Mouse (Mus musculus) thymus, adult 18-20 months (tissue): Measurements from ENCODE around the gene Gm20441.
A peak's percentile ranks its signal among the peaks of the same experiment; 100 is the strongest.

Experiments
- DNase-seq, 2 experiments: peaks; one replicate each; pipeline ENCODE4 v3.0.0; 2022; ENCODE audit warnings: mixed read lengths in 2 of 2

Gm20441 gene

GRCm38 (mm10) chr10:75780769-75781578, at the start of gene Gm20441, which contains the start of gene Gstt3:
Gene Gm20441, minus strand, starts transcription at chr10:75780954.
Gene Gstt3, minus strand, starts transcription at chr10:75781414.
- DNase-seq: peak; percentile 11 to 24

DNA sequence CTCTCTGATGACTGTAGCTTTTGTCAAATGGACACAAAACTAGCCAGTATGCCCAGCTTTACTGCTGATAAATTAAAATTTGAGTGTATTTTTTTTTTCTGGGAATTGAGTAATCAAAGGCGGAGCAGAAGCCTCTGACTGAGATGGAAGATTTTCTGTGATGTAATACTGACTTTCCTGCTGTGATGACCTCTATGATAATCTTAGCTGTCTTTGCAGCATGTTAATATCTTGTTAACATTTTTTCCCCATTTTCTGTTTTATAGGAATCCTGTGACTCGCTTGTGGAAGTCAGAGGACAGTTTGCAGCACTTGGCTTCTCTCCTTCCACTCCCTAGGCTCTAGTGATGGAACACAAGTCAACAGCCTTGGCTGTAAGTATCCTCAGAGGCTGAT, 49.5 kb upstream of the Gm20441 start:
- DNase-seq: no peak

DNA sequence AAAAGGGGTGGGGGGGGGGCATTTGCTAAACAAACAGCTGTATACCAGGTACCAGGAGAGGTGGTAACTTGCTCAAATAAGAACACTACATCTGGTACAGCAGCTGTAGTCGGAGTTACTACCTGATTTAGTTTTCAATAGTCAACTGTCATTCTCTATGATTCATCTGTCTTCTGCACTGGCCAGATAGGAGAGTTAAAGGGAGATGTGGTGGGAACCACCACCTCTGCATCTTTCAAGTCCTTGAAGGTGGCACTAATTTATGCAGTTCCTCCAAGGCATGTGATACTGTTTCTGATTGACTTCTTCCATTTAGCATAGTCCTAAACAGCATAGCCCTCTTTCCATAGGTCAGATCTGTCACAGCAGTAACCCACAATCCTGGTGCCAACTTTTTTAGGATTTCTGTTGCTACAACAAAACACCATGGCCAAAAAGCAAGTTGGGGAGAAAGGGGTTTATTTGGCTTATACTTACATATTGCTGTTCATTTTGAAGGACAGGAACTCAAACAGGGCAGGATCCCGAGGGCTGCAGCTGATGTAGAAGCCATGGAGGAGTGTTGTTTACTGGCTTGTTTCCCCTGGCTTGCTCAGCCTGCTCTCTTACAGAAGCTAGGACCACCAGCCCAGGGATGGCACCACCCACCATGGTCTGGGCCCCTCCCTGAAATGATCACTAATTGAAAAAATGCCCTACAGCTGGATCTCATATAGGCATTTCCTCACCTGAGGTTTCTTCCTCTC, 48.9 kb upstream of the Gm20441 start:
- DNase-seq: no peak

DNA sequence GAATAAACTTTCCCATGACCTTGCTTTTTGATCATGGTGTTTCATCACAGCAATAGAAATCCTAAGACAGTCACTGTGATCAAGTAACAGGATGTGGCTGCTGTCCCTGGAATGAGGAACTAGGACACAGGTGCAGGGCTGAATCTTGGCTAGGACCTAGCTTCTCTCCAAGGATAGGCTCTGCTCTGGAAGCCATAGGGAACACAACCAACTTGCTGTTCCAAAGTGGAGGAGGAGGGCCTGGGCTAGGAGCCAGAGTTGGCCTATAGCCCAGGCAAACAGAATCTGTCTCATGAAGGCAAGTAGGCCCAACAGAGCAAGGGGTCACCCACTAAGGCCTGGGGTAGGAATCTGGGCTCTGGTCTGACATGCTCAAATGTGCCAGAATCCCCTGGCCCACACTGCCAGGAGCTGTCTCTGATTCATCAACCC, 47.8 kb upstream of the Gm20441 start:
- DNase-seq: no peak

GRCm38 (mm10) chr10:75827668-75828360, 47.1 kb upstream of the Gm20441 start:
- DNase-seq: no peak

GRCm38 (mm10) chr10:75824530-75824929, 43.8 kb upstream of the Gm20441 start:
- DNase-seq: no peak

DNA sequence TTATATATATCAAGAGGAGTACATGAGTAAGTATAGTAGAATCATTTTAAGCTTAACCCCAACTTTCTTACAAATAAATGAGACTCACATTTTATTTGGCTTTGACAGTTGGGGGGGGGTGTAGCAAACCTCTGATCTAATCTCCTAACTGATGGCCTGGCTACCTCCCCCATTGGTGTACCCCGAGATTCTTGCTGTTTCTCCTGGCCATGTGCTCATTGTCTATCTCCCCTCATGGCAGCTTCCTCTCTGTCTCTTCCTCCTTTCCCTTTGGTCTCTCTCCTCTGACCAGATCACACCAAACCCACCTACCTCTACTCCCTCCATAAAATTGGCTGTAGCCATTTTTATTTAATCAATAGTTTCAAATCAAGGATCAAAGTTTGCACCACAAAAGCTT, 43.0 kb upstream of the Gm20441 start:
- DNase-seq: no peak

- DNase-seq: no peak
Observed at GRCm38 (mm10) chr10:75822443-75822842, 41.7 kb upstream of the Gm20441 start, which contains the start of gene Gstt4. Gene Gstt4, minus strand, starts transcription at chr10:75822543.

DNA sequence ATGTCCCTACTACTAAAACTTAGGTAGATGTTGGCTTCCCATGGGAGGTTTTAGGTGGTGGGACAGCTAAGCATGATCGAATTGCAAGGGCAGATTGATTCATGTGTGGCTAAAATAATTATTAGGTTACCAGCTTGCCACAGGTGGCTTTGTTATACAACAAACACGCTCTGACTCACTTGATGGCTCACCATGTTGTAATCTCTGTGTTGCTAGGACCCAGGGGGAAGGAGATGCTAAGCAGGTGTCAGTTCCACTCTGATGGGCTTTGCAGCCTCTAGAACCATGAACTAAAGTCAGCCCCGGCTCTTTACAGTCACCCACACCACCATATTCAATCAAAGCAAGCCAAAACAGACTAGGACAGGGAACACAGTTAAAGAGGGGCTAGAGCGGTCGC, 39.1 kb upstream of the Gm20441 start:
- DNase-seq: no peak

GRCm38 (mm10) chr10:75818641-75819040, 37.9 kb upstream of the Gm20441 start:
- no peak for DNase-seq

- DNase-seq: no peak
Observed at GRCm38 (mm10) chr10:75804217-75804616, 23.5 kb upstream of the Gm20441 start.

GRCm38 (mm10) chr10:75798176-75798696, 17.5 kb upstream of the Gm20441 start, which contains the start of gene Gstt1:
Gene Gstt1, minus strand, starts transcription at chr10:75798584.
- DNase-seq: no peak

GRCm38 (mm10) chr10:75797619-75798175, 16.9 kb upstream of the Gm20441 start:
- DNase-seq: no peak

DNA sequence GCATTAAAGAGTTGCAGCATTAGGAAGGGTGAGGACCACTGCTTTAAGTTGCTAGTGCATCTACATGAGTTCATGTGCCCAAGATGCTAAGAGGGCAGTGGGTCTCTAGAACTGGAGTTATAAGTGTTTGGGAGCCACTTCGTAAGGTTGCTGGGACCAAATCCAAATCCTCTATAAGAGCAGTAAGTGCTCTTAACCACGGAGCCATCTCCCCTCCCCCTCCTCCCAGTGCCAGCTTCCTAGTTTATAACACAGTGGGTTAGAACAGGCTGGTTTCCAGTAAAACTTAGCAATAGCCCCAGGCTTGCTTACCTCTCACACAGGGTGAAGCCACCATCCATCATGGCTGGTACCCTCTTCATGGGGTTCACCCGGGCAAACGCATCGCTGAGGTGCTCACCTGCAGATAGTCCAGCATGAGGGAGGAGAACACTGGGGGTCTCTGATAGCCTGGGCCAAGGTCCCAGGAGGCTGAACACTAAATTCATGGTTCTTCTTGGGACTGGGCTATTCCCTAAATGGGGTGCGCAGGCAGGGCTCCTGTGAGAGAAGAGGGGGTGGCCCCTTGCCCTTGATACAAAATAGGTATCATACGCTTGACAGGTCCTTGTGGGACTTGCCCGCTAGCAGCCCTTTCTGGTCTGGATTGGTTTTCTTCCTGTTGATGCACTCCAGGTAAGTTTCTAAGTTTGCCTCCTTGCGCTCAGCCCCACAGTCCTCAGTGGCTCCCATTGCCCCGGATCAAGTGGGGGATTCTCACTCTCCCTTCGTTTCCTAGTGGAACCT, 16.2 kb upstream of the Gm20441 start:
- DNase-seq: no peak

DNA sequence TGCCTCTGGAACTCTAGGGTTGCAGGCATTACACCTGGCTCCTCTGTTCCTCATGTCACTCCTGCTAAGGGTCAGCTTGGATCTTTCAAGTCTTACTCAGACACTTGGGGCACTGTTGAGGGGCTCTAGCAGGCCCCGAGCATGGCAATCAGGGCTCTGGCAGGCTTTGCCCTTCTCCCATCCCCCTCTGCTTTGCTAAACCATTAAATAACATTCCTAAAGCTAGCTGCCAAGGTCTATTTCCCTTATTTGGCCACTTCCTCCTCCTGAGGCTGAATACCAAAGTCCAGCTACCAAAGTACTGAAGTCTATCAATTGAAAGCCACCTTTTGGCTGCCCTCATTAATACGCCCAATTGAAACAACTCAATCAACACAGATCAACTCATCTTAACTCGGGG, 14.1 kb upstream of the Gm20441 start:
- DNase-seq: no peak

DNA sequence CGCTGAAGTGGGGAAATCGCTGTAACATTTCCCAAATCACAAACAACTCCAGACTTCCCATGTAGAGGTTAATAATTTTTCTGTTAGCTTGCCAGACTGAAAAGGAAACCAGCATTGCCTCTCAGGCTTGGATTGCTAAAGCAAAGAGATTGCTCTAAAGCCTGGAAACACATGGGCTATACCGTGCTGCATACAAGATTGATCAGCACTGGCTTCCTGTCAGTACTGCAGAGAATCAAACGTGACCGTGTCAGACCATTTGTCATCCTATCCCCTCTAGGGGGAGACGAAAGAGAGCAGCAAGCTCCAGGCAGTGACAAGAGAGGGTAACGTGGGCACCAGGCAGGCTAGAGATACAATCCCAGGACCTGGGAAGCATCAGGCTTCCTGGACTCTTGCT, 10.0 kb upstream of the Gm20441 start:
- DNase-seq: no peak

GRCm38 (mm10) chr10:75789841-75790240, 9.1 kb upstream of the Gm20441 start:
- DNase-seq: no peak

GRCm38 (mm10) chr10:75789081-75789735, 8.5 kb upstream of the Gm20441 start:
- DNase-seq: no peak

DNA sequence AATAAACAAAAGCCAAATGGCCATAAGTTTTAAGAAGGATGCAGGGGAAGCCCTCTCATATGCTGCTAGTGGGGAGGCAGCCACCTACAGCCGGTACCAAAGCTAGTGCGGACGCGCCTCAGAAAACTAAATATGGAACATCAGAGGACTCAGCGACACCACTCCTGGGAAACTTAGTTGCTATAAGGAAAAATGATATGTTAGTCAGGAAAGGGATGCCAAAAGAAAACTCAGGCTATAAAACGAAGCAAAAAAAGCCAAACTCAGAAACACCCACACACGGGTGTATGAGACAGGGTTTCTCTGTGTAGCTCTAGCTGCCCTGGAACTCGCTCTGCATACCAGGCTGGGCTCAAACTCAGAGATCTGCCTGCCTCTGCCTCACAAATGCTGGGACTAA, 7.5 kb upstream of the Gm20441 start:
- DNase-seq: no peak

- DNase-seq: no peak
Observed at GRCm38 (mm10) chr10:75785442-75785841, 4.7 kb upstream of the Gm20441 start.
